Comparison of ENCODE assay signal across 16 mouse cellular contexts in the genomic region with DNA sequence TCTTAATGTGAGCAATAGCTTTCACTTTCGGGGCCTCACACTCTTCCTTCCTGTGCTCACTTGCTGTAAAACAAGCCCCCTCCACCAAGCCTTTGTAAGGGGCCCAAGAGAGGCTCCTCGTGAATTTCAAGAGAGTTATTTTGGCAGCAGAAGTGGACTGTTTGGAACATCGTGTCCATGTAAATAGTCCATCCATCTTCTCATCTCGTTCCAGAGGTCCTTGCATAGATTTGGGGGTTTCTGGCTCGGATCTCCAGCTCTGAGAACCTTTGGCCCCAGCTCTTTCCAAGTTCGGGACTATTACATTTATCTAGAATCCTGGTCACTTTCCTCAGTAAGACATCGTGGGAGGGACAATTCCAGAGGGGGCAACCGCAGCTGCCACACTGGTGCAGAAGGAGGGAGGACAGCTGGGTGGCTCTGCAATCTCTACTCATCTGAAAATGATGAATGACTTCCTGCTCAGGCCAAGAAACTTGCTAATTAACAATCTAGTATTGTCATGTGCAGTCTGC.
A peak's percentile ranks its signal among the peaks of the same experiment; 100 is the strongest.
DNase-seq lines count a peak whose midpoint lies in the region; ATAC-seq lines count a peak whose summit lies in the region.
"Had no signal": no experiment of that assay in that cellular context is flagged by ENCODE, and none has a peak within 500 bp of the region (broad histone marks: within the 10 kb centered on the region; RNA-seq: fewer than 3 reads in every experiment).

No protein-coding gene starts in this region.

- WGBS in intestine, embryonic 16.5 days: 49% methylated on average over 8 of the region's 8 CpGs
- 83% methylated on average over 8 of the region's 8 CpGs for WGBS in forebrain, embryonic 10.5 days

- no peaks in the 10 kb centered on the region for H3K36me3 ChIP-seq in intestine, embryonic 16.5 days (ENCODE audit: control insufficient read depth, insufficient read depth, low read length)
- no peaks in the 10 kb centered on the region for H3K36me3 ChIP-seq in forebrain, embryonic 10.5 days (replicated peaks)
- H3K36me3 ChIP-seq: hindbrain, embryonic 13.5 days; midbrain, embryonic 13.5 days; stomach, embryonic 15.5 days had no signal

- no peaks in the 10 kb centered on the region for H3K27me3 ChIP-seq in intestine, embryonic 16.5 days (replicated peaks; ENCODE audit: control insufficient read depth, insufficient read depth, low read length)
- no peaks in the 10 kb centered on the region for H3K27me3 ChIP-seq in forebrain, embryonic 10.5 days (ENCODE audit: poor library complexity, severe bottlenecking)
- H3K27me3 ChIP-seq: hindbrain, embryonic 13.5 days; midbrain, embryonic 13.5 days; stomach, embryonic 15.5 days had no signal

- peak; percentile 7 for DNase-seq in adrenal gland, adult 2 months
- no peak for DNase-seq in adrenal gland, postnatal 10 days
- DNase-seq in kidney, postnatal 10 days: peak; percentile 59
- DNase-seq in lung, postnatal 14 days: peak; percentile 11
- DNase-seq in right cerebral cortex, postnatal 4 days: no peak
- no peak for DNase-seq in urinary bladder, postnatal 10 days (ENCODE audit: low spot score)
- DNase-seq in forebrain, embryonic 10.5 days (ENCODE audit: extremely low spot score, low spot score): no peak
- DNase-seq: cerebellum, postnatal 10 days; gastrocnemius, adult 2 months; heart, adult 2 months; right cerebral cortex, postnatal 25 days had no signal

- ATAC-seq in intestine, embryonic 16.5 days: peak; percentile 50; the same call in 1 of the 2 replicates
- ATAC-seq: forebrain, embryonic 16.5 days; midbrain, embryonic 13.5 days had no signal

- H3K4me2 ChIP-seq in intestine, embryonic 16.5 days (ENCODE audit: low read depth, low read length): no peak overlapping the region
- H3K4me2 ChIP-seq: hindbrain, embryonic 13.5 days; midbrain, embryonic 13.5 days; stomach, embryonic 15.5 days had no signal

- H3K4me1 ChIP-seq in intestine, embryonic 16.5 days (ENCODE audit: control insufficient read depth, insufficient read depth, low read length): no peaks in the 10 kb centered on the region
- no peaks in the 10 kb centered on the region for H3K4me1 ChIP-seq in forebrain, embryonic 10.5 days
- H3K4me1 ChIP-seq: hindbrain, embryonic 13.5 days; midbrain, embryonic 13.5 days had no signal

- no peak overlapping the region for H3K9ac ChIP-seq in intestine, embryonic 16.5 days (ENCODE audit: low read depth, low read length)
- H3K9ac ChIP-seq: hindbrain, embryonic 13.5 days; midbrain, embryonic 13.5 days; stomach, embryonic 15.5 days had no signal

- no peak overlapping the region for H3K4me3 ChIP-seq in intestine, embryonic 16.5 days (ENCODE audit: low read length)
- H3K4me3 ChIP-seq in forebrain, embryonic 10.5 days: no peak overlapping the region
- H3K4me3 ChIP-seq: gastrocnemius, adult 2 months; heart, adult 2 months; hindbrain, embryonic 13.5 days; midbrain, embryonic 13.5 days; stomach, embryonic 15.5 days had no signal

- H3K9me3 ChIP-seq in intestine, embryonic 16.5 days (ENCODE audit: control insufficient read depth, low read length): no peaks in the 10 kb centered on the region
- H3K9me3 ChIP-seq in forebrain, embryonic 10.5 days: no peaks in the 10 kb centered on the region
- H3K9me3 ChIP-seq: hindbrain, embryonic 13.5 days; midbrain, embryonic 13.5 days; stomach, embryonic 15.5 days had no signal

- no peak overlapping the region for H3K27ac ChIP-seq in intestine, embryonic 16.5 days (ENCODE audit: low read length)
- H3K27ac ChIP-seq in forebrain, embryonic 10.5 days: no peak overlapping the region
- H3K27ac ChIP-seq: gastrocnemius, adult 2 months; heart, adult 2 months; hindbrain, embryonic 13.5 days; midbrain, embryonic 13.5 days; stomach, embryonic 15.5 days had no signal

Comparison
In these comparisons a context has a peak if more than half of its experiments do, and no peak if none do; other contexts are left out.
1. DNase-seq: peak in adrenal gland, adult 2 months (single experiment), kidney, postnatal 10 days (single experiment) and lung, postnatal 14 days (single experiment); none in adrenal gland, postnatal 10 days (single experiment), right cerebral cortex, postnatal 4 days (single experiment), urinary bladder, postnatal 10 days (single experiment) and forebrain, embryonic 10.5 days (single experiment).